Mouse (Mus musculus) midbrain, embryonic 11.5 days (tissue): ENCODE results near the gene Slamf7. TPM values are rescaled to one million over a fixed set of nuclear protein-coding genes. Genes with fewer than 3 reads are reported as not detected.

ENCODE experiments used
- ATAC-seq: fragments of 200-750 bp; cut with Nextera tagmentation; 2 replicates; pipeline ENCODE4 v1.8.0; 2017; ENCODE audit warnings: moderate TSS enrichment, moderate library complexity; ENCODE audit not compliant: low FRiP score
- DNase-seq: peaks from one replicate; pipeline ENCODE4 v3.0.0; 2015; ENCODE audit warnings: low spot score; ENCODE audit errors: missing footprints
- H3K27ac ChIP-seq: fragments of 300-500 bp; sonication (generic); 2 replicates; pipeline ENCODE4 v1.5.1; 2014; ENCODE audit warnings: low read depth, low read length
- H3K27me3 ChIP-seq: fragments of 300-500 bp; sonication (generic); 2 replicates; pipeline ENCODE4 v1.6.1; 2014; ENCODE audit warnings: mild to moderate bottlenecking, low read length, moderate library complexity, mixed read lengths; ENCODE audit not compliant: control insufficient read depth, insufficient read depth
- H3K36me3 ChIP-seq: fragments of 300-500 bp; sonication (generic); 2 replicates; pipeline ENCODE4 v1.6.1; 2014; ENCODE audit warnings: mild to moderate bottlenecking, low read length, moderate library complexity, mixed read lengths; ENCODE audit not compliant: control insufficient read depth, insufficient read depth
- H3K4me1 ChIP-seq: fragments of 300-500 bp; sonication (generic); 2 replicates; pipeline ENCODE4 v1.6.1; 2014; ENCODE audit warnings: low read length; ENCODE audit not compliant: control insufficient read depth, insufficient read depth
- H3K4me2 ChIP-seq: fragments of 300-500 bp; sonication (generic); 2 replicates; pipeline ENCODE4 v1.6.1; 2014; ENCODE audit warnings: mild to moderate bottlenecking, moderate library complexity
- H3K4me3 ChIP-seq: fragments of 300-500 bp; sonication (generic); 2 replicates; pipeline ENCODE4 v1.5.1; 2014; ENCODE audit warnings: low read depth, low read length
- H3K9ac ChIP-seq: fragments of 300-500 bp; sonication (generic); 2 replicates; pipeline ENCODE4 v1.6.1; 2014; ENCODE audit warnings: low read length
- H3K9me3 ChIP-seq: fragments of 300-500 bp; sonication (generic); 2 replicates; pipeline ENCODE4 v1.6.1; 2016; ENCODE audit warnings: low read length; ENCODE audit not compliant: control insufficient read depth
- WGBS: fragments of 180-500 bp; shearing (Covaris S2); extraction: QIAGEN DNeasy Blood & Tissue Kit; methylation state at CpG from one replicate; pipeline ENCODE4 v1.1.7; 2014; 5-methylcytosine and 5-hydroxymethylcytosine counted together
- microRNA-seq: library from miRNA; unstranded; fragments of <30 nt; microRNA quantifications from one replicate; pipeline ENCODE4, GENCODE M21; 2017
- polyA plus RNA-seq: library from polyadenylated mRNA; unstranded; fragments of >200 nt; fragmentation: Nextera tagmentation; extraction: Ambion mirVana; gene quantifications from 2 replicates; pipeline ENCODE4 v1.2.1, GENCODE M21; 2014

Gene Slamf7
- polyA plus RNA-seq, 1 experiment from 2014 or later = not detected

GRCm38 (mm10) chr1:171606656-171607055, 46.2 kb downstream of the Slamf7 start:
- no peaks in the 10 kb centered on the region for H3K9me3 ChIP-seq
- no peak overlapping the region for H3K4me2 ChIP-seq
- WGBS = 87% methylated on average over 3 of the region's 3 CpGs
- H3K4me1 ChIP-seq = no peaks in the 10 kb centered on the region
- H3K36me3 ChIP-seq = no peaks in the 10 kb centered on the region
- H3K4me3 ChIP-seq = no peak overlapping the region
- no peak overlapping the region for H3K27ac ChIP-seq
- no peak for DNase-seq
- no peaks in the 10 kb centered on the region for H3K27me3 ChIP-seq
- no peak for ATAC-seq
- no peak overlapping the region for H3K9ac ChIP-seq

GRCm38 (mm10) chr1:171604686-171605085, 48.1 kb downstream of the Slamf7 start:
- H3K4me3 ChIP-seq = no peak overlapping the region
- no peak overlapping the region for H3K4me2 ChIP-seq
- H3K4me1 ChIP-seq = no peaks in the 10 kb centered on the region
- H3K27me3 ChIP-seq = no peaks in the 10 kb centered on the region
- 91% methylated on average over 3 of the region's 3 CpGs for WGBS
- DNase-seq (no peak), ATAC-seq (no peak)
- H3K9ac ChIP-seq = no peak overlapping the region
- no peak overlapping the region for H3K27ac ChIP-seq
- no peaks in the 10 kb centered on the region for H3K36me3 ChIP-seq
- no peaks in the 10 kb centered on the region for H3K9me3 ChIP-seq

GRCm38 (mm10) chr1:171584584-171584983, 68.3 kb downstream of the Slamf7 start:
- DNase-seq (no peak), ATAC-seq (no peak)
- Histone ChIP-seq H3K9me3 (no peaks in the 10 kb centered on the region), H3K4me3 (no peak overlapping the region), H3K27me3 (no peaks in the 10 kb centered on the region), H3K36me3 (no peaks in the 10 kb centered on the region), H3K4me1 (no peaks in the 10 kb centered on the region), H3K4me2 (no peak overlapping the region), H3K27ac (no peak overlapping the region), H3K9ac (no peak overlapping the region)
- 90% methylated on average over 2 of the region's 2 CpGs for WGBS

Small RNA genes lying within 50 kb of the gene (microRNA-seq; reads per million reads assigned to microRNA genes)
- not detected for gene Mir7683

Other genes with a start within 250 kb of the Slamf7 start
- 152 and 154 TPM in 2 replicates for gene Usf1, start 241.7 kb downstream of the Slamf7 start, polyA plus RNA-seq
- 2.1 and 4.0 TPM in 2 replicates for gene Tstd1, start 234.2 kb downstream of the Slamf7 start, polyA plus RNA-seq
- 9.9 and 13.1 TPM in 2 replicates for gene F11r, start 215.5 kb downstream of the Slamf7 start, polyA plus RNA-seq
- 16.2 and 16.8 TPM in 2 replicates for gene Alyref2, start 149.6 kb downstream of the Slamf7 start, polyA plus RNA-seq
- gene Itln1, start 117.7 kb downstream of the Slamf7 start, polyA plus RNA-seq = not detected in 2 replicates
- gene Cd244a, start 93.8 kb downstream of the Slamf7 start, polyA plus RNA-seq = not detected in 2 replicates
- not detected in 2 replicates for gene Ly9, start 45.6 kb downstream of the Slamf7 start, polyA plus RNA-seq
- gene Cd48, start 29.0 kb upstream of the Slamf7 start, polyA plus RNA-seq = 0.87 and 0.95 TPM in 2 replicates
- gene Slamf1, start 114.1 kb upstream of the Slamf7 start, polyA plus RNA-seq = 0.29 and 0.37 TPM in 2 replicates
- gene Cd84, start 186.7 kb upstream of the Slamf7 start, polyA plus RNA-seq = 0.64 and 0.80 TPM in 2 replicates
- gene Gm10521, start 242.6 kb upstream of the Slamf7 start, polyA plus RNA-seq = not detected in 2 replicates